Mouse (Mus musculus): ENCODE measurements around the gene Mks1.
A peak's percentile ranks its signal among the peaks of the same experiment; 100 is the strongest.
"Not testable (repeated sequence)": the region's sequence is repeated elsewhere in the genome, so short reads cannot be mapped to it uniquely, and the experiment has no call there.

Gene Mks1

DNA sequence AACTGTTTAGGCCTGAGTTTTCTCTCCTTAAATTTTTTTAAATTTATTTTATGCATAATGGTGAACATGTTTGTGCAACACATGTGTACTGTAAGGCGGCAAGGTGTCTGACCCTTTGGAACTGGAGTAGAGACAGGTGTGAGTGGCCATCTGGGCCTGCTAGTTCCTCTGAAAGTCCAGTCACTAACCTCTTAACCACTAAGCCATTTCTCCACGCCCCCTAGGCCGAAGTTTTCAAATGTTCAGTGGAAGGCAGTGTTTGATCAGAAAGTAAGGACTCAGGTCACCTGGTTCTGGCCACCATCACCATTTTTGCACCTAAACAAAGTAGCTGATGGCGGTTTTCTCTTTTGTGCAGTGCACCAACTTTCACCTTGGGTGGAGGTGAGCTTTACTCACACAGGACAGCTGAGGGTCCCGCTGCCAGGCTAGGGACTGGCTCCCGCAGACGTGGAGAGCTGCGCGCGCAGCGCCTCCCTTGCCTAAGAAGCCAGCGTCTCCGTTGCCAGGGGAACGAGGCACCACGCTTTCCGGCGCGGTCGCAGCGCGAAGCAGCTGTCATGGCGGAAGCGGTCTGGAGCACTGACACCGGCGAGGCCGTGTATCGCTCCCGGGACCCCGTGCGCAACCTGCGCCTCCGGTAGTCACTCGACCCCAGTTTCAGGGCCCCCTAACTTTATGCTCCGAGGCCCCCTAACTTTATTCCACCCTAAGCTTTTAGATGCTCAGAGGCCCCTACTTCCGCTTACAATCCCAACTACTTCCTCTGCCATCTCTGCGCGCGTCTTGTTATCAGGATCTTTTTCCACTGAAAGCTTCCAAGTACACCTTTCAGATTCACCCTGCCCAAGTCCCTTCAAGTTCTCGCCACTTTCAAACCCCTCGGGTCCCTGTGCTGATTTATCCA is at the start of gene Mks1:
Mks1 (plus strand) TSS at position 526 of the 907 bp plus-strand sequence.
- peak; percentile 80 to 84 for DNase-seq (ENCODE audit: low spot score in 2 of 2)

DNA sequence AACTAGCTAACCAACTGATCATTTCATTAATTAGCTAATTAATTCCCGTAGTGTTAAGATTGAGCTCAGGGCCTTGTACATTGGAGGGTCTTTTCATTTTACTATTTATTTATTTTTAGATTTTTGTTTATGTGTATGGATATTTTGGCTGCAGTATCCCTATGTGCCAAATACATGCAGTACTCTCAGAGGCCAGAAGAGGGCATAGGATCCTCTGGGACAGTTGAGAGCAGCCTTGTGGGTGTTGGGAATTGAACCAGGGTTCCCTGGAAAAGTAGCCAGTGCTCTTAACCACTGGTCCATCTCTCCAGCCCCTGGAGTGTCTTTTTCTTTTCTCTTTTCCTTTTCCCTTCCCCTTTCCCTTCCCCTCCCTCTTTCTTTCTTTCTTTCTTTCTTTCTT is 47.6 kb upstream of the Mks1 start:
- no peak for DNase-seq (ENCODE audit: low spot score in 2 of 2)

- DNase-seq (ENCODE audit: low spot score in 2 of 2): no peak
These were observed 45.6 kb upstream of the Mks1 start for GRCm38 (mm10) chr11:87807433-87807832.

DNA sequence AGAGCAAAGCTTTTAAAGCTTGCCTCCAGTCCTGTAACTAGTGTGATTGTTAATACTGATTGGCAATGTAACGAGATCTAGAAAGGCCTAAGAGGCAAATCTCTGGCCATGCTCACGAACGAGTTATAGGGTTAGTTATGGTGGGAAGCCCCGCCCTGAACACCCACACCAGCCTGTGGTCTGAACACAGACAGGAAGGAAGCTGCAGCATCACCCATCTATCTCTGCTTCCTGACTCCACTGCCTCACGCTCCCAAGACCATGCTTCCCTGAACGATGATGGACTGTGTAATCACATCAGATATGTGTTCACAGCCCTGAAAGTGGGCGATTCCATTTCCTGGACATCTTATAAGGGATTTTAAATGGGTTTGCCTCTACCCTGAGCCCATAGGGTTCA is 44.8 kb upstream of the Mks1 start:
- DNase-seq (ENCODE audit: low spot score in 2 of 2): peak in 1 of 2 experiments; percentile 31

DNA sequence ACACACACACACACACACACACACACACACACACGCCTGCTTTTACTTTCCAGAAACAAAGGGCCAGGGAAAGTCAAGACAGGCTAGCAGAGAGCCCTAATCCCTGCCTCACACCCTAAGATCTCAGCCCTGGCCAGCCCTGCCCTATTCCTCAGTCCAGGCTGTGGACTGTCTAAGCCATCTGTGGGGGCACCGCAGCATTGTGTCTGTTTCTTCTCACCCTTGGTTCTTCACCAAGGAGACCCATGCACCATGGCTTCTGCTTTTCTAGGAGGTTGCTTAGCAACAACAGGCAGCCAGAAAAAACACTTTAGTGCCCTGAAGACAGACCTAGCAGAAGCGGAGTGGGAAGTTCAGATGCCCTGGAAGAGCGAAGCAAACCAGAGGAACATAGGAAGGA is 41.6 kb upstream of the Mks1 start:
- DNase-seq (ENCODE audit: low spot score in 2 of 2): no peak

- no peak for DNase-seq (ENCODE audit: low spot score in 2 of 2)
These were observed 38.2 kb upstream of the Mks1 start for GRCm38 (mm10) chr11:87814831-87815230.

DNA sequence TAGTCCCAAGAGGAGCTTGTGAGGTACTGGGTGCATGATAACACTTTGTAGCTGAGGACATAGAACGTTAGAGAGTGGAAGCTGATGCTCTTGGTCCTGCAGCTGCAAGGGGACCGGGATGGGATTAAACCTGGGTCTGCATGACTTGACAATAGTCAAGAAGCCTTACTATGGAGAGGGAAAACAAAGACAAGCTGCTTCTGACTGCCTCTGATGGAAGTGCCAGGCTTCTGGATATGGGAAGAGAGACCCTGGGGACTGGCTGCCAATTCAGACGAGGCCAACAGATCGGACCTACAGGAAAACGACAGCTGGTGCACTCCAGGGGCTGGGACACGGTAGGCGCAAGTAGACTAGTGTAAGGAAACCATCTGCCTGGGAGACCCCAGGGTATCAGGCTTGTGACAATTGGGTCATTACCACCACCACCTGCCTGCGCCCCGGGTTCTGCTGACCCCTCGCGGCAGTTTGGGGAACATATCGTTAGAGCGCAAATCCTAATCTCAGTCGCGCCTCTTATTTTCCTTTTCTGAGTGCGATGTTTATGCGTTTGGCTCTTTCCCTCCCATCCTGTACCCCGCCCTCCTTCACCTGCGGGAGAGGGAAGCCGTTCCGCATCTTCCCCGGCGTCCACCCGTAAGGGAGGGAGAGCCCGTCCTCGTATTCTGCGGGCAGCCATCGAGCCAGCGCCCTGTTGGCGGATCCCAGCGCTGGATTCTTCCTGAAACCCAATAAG is 36.1 kb upstream of the Mks1 start:
- peak; percentile 17 to 37 for DNase-seq (ENCODE audit: low spot score in 2 of 2)

DNA sequence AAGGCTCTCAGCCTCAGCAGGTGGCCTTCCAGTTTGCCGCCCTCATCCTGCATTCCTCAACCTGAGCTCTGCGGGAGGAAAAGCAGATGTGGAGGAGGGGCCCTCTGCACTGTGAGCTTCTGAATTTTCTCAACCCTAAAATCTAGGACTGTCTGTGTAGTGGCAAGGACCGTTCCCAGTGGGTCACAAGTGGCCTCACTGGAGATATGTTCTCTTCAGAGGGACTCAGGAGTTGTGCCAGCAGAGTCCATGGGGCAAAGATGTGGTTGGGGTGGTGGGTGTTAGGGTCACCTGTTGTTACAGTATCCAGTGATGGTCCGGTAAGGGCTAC is 35.6 kb upstream of the Mks1 start:
- no peak for DNase-seq (ENCODE audit: low spot score in 2 of 2)

GRCm38 (mm10) chr11:87821502-87821901 is 31.5 kb upstream of the Mks1 start:
- DNase-seq (ENCODE audit: low spot score in 2 of 2): no peak

GRCm38 (mm10) chr11:87828239-87828900 is 24.6 kb upstream of the Mks1 start, which contains the start of gene Lpo:
TSS of gene Lpo (minus strand) at chr11:87828289.
- no peak for DNase-seq (ENCODE audit: low spot score in 2 of 2)

DNA sequence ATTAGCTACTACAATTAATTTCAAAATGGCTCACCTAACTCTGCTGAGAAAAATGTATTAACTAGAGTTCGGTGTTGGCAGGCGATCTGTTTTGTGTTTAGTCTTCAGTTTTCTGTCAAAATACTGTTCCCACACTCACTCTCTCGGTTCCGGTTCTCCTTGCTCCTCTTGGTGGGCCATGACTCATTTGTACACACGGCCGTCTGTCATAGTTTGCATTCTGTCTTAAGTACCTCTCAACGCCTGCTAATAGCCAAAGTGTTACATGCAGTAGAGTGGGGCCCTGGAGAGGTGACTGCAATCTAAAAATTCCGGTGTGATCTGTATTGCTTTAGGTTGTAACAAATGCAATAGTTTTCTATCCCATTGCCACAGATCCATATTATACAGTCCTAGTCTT is 12.3 kb upstream of the Mks1 start:
- no peak for DNase-seq (ENCODE audit: low spot score in 2 of 2)

DNA sequence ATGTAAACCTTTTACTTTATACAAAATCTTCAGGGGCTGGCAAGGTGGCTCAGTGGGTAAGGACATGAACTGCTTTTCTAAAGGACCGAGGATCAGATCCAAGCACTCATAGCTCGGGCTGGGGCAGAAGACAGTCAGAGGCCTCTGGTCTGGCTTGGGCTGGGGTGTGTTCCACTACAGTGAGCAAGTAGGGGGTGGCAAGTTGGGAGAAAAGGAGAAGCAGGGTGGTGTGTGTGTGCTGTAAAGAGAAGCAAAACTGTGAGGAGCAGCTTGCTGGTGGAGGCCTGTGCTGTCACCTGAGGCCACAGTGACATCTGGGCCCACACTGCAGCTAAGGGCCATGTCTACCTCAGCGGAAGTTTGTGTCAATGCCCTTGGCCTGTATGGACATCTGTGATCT is 11.6 kb upstream of the Mks1 start:
- no peak for DNase-seq (ENCODE audit: low spot score in 2 of 2)

GRCm38 (mm10) chr11:87846968-87847600 is 5.9 kb upstream of the Mks1 start:
- DNase-seq (ENCODE audit: low spot score in 2 of 2): no peak

DNA sequence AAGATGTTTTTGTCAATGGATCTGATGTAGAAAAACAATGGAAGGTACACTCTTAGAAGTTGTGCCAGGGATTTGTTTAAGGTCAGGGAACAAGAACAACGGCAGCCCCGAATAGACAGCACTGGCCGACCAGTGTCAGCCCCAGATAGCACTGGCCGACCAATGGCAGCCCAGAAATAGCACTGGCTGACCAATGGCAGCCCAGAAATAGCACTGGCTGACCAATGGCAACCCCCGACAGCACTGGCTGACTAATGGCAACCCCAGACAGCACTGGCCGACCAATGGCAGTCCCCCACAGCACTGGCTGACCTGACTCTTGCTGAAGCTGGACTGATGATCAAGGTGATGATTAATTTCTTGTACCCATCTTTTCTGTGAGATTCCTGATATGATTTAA is 5.1 kb upstream of the Mks1 start:
- DNase-seq (ENCODE audit: low spot score in 2 of 2): no peak

DNA sequence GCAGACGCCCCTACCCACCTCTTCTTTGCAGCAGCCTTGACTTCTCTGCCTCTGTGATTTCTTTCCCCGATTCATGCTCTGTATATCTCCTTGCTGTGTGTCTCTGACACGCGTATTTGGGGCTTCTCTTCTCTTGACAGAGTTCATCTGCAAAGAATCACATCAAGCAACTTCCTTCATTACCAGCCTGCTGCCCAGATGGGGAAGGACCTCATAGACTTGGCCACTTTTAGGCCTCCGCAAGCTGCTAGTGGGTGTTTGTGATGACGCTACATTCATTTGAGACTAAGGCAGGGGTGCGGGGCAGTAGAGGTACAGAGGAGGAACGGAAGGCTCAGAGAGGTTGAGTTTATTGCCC is 561 bp downstream of the Mks1 start:
- DNase-seq (ENCODE audit: low spot score in 2 of 2): no peak

DNA sequence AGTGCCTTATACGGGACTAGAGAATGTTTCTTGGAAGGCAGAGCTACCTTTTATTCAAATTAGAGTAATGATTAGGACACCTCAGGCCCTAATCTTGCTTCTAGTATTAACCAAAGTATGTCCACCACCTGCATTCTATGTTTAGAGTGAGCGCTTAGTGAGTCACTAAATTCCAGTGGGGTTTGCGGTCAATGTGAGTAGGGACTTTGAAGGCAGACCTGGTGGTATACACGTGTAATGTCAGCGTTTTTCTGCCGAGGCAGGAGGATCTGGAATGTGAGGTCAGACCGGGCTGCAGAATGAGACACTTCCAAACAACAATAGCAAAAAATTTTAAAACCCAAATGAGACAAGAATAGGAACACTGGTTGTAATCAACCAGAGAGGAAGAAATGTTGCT is 1.5 kb downstream of the Mks1 start:
- no peak for DNase-seq (ENCODE audit: low spot score in 2 of 2)

- no peak for DNase-seq (ENCODE audit: low spot score in 2 of 2)
These were observed 6.3 kb downstream of the Mks1 start for GRCm38 (mm10) chr11:87859273-87859672.

DNA sequence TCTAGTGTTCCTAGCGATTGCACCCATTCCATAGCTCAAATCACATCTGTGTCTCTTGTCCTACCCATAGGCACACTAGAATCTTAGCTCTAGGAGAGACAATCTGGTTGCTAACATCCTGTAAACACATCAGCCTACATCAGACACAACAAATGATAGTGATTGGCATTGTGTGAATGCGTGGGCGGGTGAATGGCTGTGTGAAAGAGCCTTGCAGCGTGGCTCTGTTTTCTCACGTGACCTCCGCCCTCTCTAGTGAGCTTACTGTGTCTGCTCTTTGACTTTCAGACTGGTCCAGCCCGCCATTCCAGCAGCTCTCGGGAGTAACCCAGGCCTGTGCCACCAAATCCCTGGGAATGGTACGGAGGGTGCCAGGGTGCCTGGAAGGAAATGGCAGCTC is 7.4 kb downstream of the Mks1 start:
- no peak for DNase-seq (ENCODE audit: low spot score in 2 of 2)

DNA sequence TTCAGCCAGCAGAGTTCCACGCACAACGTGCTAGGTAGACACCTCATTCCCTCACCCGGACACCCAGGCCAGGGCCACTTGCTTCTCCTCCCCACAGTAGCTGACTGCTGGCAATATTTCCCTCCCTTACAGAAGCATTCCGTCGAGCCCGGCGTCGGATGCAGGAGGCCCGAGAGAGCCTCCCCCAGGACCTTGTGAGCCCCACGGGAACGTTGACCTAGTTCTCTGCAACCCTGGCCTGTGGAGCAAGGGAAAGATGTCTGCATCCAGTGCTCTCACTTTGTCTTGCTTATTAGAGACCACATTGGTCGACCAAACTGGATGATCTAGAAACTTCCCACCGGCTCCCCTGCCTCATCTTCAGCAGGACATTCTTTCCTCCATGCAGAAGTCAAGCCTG is 9.8 kb downstream of the Mks1 start:
- DNase-seq (ENCODE audit: low spot score in 2 of 2): no peak

- not testable (repeated sequence) for DNase-seq (ENCODE audit: low spot score in 2 of 2)
These were observed 13.9 kb downstream of the Mks1 start for GRCm38 (mm10) chr11:87866891-87867290.

DNA sequence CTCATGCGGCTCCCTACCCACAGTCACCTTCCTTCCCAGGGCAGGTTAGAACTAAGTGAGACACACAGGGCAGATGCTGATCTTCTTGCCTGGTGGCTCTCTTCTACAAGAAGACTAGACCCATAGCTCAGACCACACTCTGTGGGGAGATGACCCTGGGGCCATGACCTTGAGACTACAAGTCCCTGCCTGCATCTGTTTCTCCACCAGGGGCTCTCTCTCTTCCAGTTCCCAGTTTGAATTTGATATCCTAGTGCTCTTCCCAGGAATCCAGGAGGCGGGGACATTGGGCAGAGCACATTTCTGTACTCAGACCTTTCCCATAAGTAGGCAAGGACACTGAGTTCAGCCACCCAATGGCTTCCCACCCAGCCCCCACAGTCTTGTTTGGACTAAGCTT is 17.1 kb downstream of the Mks1 start:
- DNase-seq (ENCODE audit: low spot score in 2 of 2): no peak

GRCm38 (mm10) chr11:87871766-87872165 is 18.8 kb downstream of the Mks1 start:
- no peak for DNase-seq (ENCODE audit: low spot score in 2 of 2)
